Mouse (Mus musculus) megakaryocyte, embryonic 14.5 days (primary cell): ENCODE data around the gene Tnfrsf13b.

ENCODE experiments used
- FLI1 ChIP-seq: IDR thresholded peaks from 2 replicates; pipeline ENCODE4 v1.6.1; 2012; ENCODE audit warnings: low read length, inconsistent platforms, mixed read lengths
- GATA1 ChIP-seq: IDR thresholded peaks from 3 replicates; pipeline ENCODE4 v1.6.1; 2012; ENCODE audit warnings: mixed read lengths, low read length, inconsistent platforms, borderline replicate concordance

DNA sequence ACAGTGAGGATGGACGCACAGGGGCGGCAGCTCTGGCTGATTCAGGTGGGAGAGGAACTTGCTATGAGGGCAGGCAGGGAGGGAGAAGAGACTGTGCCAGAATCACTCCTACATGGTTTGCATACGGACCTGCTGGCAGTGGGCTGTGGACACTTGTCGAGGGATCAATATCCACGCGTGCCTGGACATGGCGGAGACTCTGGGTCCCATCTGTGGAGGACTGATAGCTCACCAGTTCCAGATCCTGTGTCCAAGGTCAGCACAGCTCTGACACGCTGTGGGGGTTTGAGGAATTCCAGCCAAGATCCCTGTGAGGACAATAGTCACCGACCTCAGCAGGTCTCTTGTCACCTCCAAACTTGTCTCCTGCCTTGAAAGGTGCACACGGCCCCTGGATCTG lies 16.4 kb upstream of the Tnfrsf13b start:
- TF ChIP-seq GATA1 (no peak), FLI1 (no peak)
